Mouse (Mus musculus) adrenal gland, adult (tissue): Measurements from ENCODE around the gene Phf24.

ENCODE experiments used
- DNase-seq, 2 experiments: peaks; one replicate each; pipeline ENCODE4 v3.0.0; 2022 to 2023; ENCODE audit warnings: low spot score in 1 of 2; ENCODE audit not compliant: inconsistent age in 2 of 2

The Phf24 gene

DNA sequence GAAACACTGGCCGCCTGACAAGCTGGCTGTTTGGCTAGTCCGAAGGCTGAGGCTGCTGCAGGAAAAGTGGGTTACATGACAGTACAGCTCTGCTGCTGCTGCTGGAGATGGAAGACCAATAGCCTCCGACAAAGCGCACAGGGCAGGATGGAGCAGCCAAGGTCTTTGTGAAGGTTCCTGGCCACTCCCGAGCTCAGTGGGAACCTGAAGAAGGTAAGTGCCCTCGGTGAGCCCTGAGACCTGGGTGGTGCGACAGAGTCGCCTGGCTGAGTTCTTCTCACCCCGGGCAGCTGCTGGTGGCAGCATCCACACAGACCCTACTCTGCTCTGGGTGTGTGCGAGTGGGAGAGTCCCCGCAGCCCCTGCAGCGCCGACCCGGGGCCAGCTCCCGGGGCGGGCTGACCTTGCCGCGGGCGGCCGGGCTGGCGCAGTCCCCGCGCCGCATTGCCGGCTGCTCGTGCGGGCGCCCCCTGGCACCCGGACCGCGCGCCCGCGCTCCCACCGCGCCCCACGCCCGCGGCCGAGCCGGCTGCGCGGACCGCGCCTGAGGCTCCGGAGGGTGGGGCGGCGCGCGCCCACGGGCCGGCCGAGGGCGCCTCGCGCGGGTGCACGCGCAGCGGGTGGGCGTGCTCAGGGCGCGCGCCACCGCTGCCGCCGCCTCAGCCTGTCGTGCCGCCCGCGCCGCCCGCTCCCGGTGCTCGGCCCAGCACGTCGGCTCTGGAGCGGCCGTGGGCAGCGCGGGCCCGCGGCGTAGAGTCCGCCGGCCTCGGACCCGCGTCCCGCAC is at the start of gene Phf24:
Phf24 (plus strand) TSS at position 44 of the 785 bp plus-strand sequence.
- peak in 1 of 2 experiments; percentile 70 for DNase-seq

DNA sequence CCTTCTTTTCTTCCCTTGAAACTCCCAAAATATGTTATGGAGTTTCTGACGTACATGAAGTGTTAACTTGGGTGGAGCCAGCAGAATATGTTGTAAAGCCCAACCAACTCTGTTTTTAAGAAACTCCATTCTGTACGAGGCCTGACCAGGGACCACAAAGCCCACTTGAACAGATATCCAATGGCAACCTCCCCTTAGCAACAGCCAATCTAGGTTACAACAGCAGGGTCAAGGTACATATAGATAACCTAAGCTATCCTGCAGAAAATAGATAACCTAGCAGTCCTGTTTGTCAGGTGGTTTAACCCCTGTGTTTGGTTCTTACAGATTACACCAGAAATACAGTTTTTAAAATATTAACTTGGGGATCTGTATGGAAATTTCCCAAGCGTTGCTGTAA is 49.1 kb upstream of the Phf24 start:
- DNase-seq, result no peak

DNA sequence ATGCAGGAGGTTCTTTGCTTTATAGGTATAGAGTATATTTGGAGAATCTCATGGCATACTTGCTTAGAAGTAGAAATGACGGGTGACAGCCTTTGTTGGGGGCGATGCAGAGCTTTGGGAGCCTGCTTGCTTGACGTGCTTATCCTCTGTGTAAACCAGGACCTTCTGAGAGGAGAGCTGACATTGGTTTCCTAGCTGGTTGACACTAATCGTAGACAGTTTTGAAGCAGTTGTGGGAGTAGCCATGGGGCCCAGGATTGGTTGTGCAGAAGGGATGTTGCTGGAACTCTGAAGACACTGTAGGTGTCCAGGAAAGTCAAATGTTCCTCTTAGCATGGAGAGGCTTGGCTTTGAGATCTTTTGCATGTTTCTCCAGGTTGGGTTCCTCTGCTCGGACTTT is 48.3 kb upstream of the Phf24 start:
- DNase-seq, result no peak

DNA sequence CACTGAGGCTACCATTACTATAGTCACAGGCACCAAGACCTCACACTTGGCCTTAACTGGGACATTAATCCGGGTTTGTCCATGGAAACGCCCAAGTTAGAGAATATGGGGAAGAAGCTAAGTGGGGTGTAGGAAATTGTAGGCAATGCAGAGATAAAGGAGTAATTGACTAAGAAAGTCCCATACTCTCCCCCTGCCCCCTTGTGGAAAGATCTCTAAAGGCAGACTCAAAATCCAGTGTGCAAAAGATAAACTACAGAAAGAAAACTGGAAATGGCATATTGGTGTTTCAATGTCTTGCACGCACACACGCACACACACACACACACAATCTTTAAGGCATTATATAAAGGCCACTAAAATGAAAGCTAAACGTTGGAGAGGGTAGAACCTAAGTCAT is 45.7 kb upstream of the Phf24 start:
- no peak for DNase-seq

DNA sequence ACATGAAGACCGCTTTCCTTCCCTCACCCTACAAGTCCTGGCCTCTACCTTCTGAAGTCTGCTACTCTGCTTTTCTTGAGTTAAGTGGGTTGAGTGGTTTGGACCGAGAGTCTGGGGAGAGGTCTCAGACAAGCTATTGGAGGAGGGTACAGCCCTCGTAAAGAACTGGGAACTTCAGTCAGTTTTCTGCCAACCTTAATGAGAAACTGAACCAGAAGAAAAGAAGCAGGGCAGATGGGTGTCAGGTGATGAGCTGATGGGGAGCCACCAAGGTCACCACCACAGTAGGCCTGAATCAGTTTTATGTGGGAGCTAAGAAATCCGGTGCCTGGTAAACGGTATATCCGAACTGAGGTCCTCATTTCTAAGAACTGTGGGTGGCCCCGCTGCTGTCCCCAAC is 44.3 kb upstream of the Phf24 start:
- no peak for DNase-seq

DNA sequence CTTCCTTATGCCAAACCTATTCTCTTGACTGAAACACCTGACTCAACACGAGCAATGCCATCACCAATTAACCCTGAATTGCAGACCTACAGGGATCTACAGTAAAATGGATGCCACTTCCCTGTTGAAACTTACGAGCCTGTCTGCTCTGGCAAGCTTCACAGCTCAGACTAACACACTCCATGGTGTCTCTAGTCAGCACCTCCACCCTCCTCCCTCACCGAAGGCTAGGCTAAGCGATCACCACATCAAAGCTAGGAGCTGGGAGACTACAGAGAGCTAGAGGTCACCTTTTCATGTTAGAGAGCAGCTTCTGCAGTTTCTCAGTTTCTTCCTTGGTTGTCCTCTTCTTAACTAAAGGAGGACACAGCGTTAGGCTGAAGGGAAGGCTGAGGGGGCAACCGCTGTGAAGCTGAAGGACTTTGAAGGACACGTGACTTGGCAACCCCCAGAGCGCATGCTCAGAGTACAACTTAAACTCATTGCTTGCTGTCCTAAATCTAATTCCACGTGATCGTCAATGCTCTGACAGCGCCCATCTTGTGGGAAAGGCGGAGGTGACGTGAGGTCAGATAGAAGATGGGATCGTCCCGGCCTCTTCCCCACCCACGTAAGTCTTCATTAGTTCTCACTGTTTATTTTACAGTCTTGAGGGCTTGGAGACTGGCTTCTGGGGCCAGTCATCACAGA is 43.6 kb upstream of the Phf24 start:
- no peak for DNase-seq

DNA sequence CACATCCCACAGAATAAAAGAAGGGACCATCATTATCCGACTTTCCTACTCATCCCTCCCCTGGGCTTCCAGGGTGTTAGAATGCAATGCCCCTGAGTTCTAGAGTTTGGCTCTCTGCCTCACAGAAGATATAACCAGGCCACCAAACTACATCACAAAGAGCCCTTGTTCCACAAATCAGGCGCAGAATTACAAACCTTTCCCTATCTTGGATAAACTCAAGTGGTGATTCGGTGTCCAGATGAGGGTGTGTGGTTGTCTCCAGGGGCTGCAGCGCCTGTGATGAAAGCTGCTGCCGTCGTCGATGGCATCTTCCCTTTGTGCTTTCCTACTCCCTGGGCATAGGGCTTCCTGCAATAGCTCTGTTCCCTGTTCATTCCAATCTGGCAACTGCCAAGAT is 42.3 kb upstream of the Phf24 start, which contains the start of gene Fam205c:
Fam205c (minus strand) TSS at position 101 of the 400 bp plus-strand sequence.
- no peak for DNase-seq

DNA sequence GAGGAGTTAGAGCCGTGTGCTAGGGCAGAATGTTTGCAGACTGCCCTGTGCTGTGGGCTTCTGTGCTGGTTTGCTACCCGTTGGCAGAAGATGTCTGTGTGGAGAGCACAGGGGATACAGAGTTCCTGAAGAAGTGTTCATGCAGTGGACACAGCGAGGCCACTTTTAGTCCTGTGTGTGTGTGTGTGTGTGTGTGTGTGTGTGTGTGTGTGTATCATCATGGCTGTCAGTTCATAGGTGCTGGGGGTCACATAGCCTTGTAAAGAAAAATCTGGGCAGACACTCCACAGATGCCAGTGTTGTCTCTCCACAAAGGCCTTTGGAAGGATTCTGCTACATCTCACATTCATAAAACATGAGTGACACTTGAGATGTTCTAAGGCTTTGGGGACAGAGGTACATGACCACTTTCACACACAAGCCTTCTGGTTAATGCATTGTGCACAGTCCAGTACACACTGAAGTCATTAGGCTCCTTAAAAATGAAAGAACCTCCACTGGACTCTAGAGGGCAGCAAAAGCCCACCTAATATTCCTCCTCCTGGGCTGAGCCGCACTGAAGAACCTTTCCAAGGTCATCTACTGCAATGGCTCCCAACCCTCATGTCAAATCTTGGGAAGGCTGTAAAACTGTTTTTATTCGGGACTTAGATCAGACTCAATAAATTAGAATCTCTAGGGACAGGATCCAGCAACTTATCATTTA is 39.7 kb upstream of the Phf24 start:
- peak; percentile 53 to 84 for DNase-seq

DNA sequence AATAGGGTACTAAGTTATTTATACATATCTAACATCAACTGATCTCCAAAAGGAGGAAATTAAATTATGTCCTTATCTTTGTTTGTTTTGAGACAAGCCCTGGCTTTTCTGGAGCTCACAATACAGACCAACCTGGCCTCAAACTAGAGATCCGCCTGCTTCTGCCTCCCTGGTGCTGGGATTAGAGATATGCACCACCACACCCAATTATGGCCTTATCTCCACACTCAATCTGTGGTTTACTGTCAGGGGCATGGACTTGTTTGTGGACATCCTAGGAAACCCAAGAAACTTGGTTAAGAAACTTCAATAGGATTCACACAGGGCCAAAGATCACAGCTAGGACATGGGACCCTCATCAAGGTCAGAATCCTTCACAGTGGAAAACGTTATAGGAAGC is 38.8 kb upstream of the Phf24 start:
- no peak for DNase-seq

DNA sequence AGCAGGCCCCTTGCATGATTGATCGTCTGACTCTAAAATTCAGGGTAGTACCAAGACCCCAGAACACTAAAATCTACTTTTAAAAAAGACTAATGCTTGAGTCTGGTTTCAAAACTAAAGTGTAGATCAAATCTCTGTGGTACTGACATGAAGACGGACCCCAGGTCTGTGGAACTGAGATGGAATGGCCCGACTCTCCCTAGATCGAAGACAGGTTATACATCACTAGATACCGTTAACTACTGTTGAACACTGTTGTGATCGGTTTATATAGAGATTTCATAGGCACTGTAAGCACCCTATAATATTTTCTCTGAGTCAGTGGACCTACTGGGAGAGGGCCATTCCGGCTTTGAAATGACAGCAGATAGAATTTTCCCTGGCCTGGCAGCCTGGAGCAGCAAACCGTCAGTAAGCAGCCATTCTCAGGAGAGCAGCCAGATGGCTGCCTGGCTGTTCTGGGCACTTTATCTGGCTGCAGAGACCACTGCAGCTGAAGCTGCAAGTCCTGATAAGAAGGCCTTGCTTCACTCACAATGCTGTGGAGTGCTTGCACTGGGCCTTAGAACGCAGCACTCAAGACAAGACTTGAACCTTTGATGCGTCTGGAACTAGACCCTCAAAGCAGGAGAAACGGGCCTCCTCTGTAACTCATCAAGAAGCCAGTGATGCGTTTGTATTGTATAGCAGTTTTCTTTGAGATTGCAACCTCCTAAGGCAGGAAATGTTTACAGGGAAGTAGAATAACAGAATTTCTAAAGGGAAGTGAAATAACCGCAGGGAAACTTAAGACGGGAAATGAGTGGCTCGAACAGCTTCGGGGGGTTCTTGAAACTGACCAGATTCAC is 36.4 kb upstream of the Phf24 start:
- DNase-seq, result no peak

DNA sequence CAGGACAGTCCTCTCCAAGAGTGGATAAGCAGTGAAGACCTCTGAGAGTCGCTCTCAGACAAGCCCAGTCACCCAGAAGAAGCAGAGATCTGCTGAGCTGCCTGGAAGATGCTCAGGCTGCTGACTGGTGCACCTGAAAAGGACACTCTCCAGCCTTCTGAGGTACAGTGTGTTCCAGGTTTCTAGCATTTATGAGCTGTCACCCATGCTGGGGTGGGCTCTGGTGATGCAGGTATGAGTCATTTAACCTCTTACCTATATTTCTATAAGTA is 35.8 kb upstream of the Phf24 start:
- no peak for DNase-seq

DNA sequence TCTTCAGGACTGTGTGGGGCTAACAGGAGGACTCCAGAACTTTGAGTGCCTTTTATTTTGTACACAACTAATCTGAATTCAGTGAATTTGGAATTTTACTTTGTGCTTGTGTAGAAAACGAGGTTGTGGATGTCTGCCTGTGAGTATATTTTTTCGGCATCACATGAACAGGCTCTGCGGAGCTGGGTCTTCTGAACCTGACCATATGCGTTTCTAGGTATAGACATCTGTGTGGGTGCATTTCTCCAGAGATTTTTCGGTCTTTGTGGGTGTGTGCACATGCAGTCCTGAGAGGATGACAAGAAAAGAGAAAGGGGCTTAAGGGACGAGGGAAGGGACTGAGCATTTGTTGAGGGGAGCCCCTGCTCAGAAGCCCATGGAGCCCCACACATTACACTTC is 29.5 kb upstream of the Phf24 start:
- no peak for DNase-seq

DNA sequence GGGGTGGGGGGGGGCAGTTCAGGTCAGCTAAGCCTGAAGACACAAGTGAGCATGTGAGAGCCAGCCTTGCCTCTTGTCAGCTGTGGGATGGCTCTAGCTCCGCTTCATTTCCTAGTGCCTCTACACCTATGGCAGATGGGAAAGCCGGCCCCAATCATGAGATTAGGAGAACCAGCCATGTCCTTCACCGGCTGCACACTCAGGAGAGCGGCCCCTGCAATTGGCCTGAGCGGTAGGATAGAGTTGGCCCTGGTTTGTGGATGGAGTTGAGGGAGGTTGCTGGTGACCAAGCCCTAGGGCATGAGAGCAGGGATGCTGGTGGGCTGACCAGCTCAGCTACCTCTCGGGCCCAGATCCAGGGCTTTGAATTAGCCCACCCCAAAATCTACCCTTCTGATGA is 27.7 kb upstream of the Phf24 start:
- no peak for DNase-seq

DNA sequence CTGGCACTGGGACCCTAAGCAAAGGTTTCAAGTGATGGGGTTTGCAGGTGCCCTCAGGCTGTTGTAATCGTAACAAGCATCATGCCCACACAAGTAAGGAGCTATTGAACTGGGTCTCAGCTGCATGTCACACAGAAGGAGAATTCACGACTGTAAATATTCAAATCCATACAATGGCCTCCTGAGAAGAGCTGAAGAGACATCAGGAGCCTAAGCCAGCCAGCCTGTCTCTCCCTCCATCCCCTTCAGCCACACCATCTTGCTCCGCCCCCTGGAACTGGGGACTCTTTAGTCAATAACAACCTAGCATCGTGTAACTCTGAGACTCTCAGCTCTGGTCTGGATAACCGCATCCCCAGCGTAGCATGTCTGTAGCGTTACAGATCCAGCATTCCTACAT is 25.3 kb upstream of the Phf24 start:
- DNase-seq, result no peak

DNA sequence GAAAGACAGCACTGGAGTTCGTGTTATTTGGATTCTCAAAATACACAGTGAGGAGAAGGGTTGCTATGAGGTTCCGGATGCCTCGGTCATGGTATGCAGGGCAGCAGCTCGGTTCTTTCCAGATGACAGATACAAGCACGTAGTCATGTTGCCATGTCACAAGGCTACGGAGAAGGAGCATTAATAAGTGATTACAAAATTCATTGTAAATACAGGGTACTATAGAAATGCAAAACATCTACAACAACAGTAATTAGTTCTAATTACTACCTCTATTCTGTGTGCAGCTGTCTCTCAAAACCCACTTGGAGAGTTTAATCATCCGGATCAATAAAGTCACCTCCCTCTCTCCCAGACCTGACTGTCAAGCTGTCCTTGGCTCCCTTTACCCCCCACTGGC is 21.3 kb upstream of the Phf24 start:
- no peak for DNase-seq

DNA sequence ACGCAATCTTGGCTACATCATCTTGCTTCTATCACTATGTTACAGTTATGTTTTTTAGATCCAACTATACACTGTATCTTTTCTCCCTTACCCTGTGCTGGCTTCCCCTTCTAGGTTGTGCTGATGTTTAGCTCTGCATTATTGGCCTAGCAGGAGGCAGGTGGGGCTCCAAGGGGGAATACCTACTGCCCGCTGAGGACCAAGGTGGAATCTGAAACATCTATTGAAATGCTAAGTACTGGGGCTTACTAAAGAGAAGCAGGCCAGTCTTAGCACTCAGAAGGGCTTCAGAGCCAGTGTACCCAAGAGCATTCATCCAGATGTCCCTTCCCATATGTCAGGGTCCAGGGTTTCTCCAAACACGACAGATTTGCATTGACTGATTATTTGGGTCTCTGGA is 17.5 kb upstream of the Phf24 start:
- no peak for DNase-seq

DNA sequence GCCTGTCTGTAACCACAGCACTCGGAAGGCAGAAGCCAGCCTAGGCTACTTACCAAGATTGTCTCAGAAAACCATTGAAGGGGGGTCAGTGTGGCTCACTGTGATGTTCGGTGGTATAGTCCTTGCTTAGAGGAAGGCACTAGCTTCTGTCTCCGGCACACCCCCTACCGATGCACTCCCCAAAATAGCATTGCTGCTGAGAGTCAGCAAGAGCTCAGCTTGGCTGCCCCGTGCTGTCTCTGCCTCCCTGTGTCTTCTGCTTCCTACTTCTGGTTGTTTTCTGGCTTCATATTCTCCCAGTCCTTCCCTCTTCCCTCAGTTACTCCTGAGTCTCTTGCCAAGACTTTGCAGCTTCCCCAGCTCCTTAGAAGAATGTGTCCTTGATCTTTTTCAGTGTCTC is 15.6 kb upstream of the Phf24 start:
- DNase-seq, result no peak

DNA sequence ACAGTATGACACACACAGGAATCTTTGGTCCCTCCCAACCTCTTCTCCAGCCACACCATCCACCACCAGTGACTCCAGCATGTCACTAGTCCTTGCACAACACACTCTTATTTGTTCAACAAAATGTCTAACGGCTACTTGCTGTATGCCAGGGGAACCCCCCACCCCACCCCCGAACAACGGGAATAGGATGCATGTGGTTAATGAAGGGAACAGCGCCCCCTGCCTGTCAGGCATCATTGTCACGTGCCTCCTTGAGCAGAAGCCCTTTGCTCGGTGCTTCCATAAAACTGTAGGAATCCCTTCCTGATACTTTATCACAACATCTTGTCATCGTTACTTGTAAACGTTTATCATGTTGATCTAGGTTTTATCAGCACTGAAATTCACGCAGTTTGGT is 14.3 kb upstream of the Phf24 start:
- no peak for DNase-seq

DNA sequence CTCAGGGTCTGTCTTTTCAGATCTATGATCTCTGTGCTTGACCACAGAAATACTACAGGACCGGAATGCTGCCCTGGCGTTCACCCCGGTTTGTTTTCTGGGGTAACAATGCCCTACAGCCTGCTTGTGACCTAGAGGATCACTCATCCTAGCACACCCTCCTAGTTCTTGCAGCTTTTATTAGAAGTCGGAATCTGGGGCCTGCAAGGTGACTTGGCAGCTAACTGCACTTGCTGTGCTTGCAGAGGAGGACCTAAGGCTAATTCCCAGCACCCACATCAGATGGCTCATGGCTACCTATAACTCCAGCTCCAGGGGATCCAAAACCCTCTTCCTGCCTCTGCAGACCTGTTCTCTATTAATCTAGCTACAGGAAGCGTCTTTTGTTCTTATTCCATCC is 13.7 kb upstream of the Phf24 start:
- DNase-seq, result no peak

DNA sequence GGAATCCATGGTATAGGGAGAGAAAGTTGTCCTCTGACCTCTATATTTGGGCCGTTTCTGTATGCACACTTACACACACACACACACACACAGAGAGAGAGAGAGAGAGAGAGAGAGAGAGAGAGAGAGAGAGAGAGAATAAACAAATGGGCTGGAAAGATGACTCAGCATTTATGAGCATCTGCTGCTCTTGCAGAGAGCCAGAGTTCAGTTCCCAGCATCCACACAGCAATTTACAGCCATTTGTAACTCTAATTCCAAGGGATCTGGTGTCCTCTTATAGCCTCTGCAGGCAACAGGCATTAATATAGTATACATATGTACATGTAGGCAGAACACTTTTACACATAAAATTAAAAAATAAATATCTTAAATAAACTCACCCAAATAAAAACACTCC is 12.5 kb upstream of the Phf24 start:
- no peak for DNase-seq

DNA sequence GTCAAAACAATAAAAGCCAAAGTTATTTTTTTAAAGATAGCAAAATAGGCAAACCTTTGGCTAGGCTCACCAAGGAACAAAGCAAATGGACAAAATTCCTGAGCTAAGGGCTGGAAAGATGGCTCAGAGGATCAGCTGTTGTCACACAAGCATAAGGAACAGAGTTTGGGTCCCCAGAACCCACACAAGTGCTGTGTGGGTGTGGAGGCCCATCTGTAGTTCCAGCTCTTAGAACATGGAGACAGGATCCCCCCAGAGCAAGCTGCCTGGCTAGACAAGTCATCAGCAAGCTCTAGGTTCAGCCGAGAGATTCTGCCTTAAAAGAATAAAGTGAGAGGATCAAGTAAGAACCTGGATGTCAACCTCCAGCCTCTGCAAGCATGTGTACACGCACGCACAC is 11.9 kb upstream of the Phf24 start:
- no peak for DNase-seq
